Mouse (Mus musculus): ENCODE data around the gene Pi4k2b.
"Not testable (repeated sequence)": the region's sequence is repeated elsewhere in the genome, so short reads cannot be mapped to it uniquely, and the experiment has no call there.

The Pi4k2b gene

GRCm38 (mm10) chr5:52741391-52742111, at the start of gene Pi4k2b:
TSS of gene Pi4k2b (plus strand) at chr5:52741574.
- DNase-seq: peak; percentile 92

- DNase-seq: no peak
Measured at GRCm38 (mm10) chr5:52697291-52697690, 44.1 kb upstream of the Pi4k2b start.

- not testable (repeated sequence) for DNase-seq
Measured at GRCm38 (mm10) chr5:52697882-52698440, 43.4 kb upstream of the Pi4k2b start.

- DNase-seq: no peak
Measured at GRCm38 (mm10) chr5:52704562-52704961, 36.8 kb upstream of the Pi4k2b start.

- DNase-seq: no peak
Measured at GRCm38 (mm10) chr5:52712704-52713103, 28.7 kb upstream of the Pi4k2b start.

- DNase-seq: peak; percentile 47 to 67
Measured at GRCm38 (mm10) chr5:52716742-52717448, 24.5 kb upstream of the Pi4k2b start.

GRCm38 (mm10) chr5:52721003-52721402, 20.4 kb upstream of the Pi4k2b start:
- peak; percentile 68 to 78 for DNase-seq

- no peak for DNase-seq
Measured at GRCm38 (mm10) chr5:52727747-52728146, 13.6 kb upstream of the Pi4k2b start.

- DNase-seq: no peak
Measured at GRCm38 (mm10) chr5:52732811-52733210, 8.6 kb upstream of the Pi4k2b start.

- no peak for DNase-seq
Measured at GRCm38 (mm10) chr5:52736046-52736445, 5.3 kb upstream of the Pi4k2b start.

GRCm38 (mm10) chr5:52742112-52742813, 889 bp downstream of the Pi4k2b start:
- peak; percentile 45 to 66 for DNase-seq

GRCm38 (mm10) chr5:52743231-52743630, 1.9 kb downstream of the Pi4k2b start:
- no peak for DNase-seq

GRCm38 (mm10) chr5:52746920-52747319, 5.5 kb downstream of the Pi4k2b start:
- no peak for DNase-seq

GRCm38 (mm10) chr5:52748732-52749131, 7.4 kb downstream of the Pi4k2b start:
- DNase-seq: peak; percentile 76 to 78

GRCm38 (mm10) chr5:52753146-52753545, 11.8 kb downstream of the Pi4k2b start:
- DNase-seq: peak in 1 of 2 experiments; percentile 23

- no peak for DNase-seq
Measured at GRCm38 (mm10) chr5:52754196-52754595, 12.8 kb downstream of the Pi4k2b start.

GRCm38 (mm10) chr5:52755337-52755736, 14.0 kb downstream of the Pi4k2b start:
- no peak for DNase-seq

GRCm38 (mm10) chr5:52755989-52756388, 14.6 kb downstream of the Pi4k2b start:
- peak in 1 of 2 experiments; percentile 23 for DNase-seq

- peak; percentile 26 to 48 for DNase-seq
Measured at GRCm38 (mm10) chr5:52762586-52762985, 21.2 kb downstream of the Pi4k2b start.

- no peak for DNase-seq
Measured at GRCm38 (mm10) chr5:52774267-52774666, 32.9 kb downstream of the Pi4k2b start.

GRCm38 (mm10) chr5:52775237-52775636, 33.9 kb downstream of the Pi4k2b start, which contains the start of gene Zcchc4:
TSS of gene Zcchc4 (plus strand) at chr5:52775409.
- no peak for DNase-seq

GRCm38 (mm10) chr5:52776466-52777354, 35.3 kb downstream of the Pi4k2b start:
- not testable (repeated sequence) for DNase-seq

Data from lung, postnatal 4 days (tissue).